Mouse (Mus musculus) myocyte (in vitro differentiated cells): ENCODE data around the gene Nr4a1.

ENCODE experiments used
- CEBPB ChIP-seq: IDR thresholded peaks from 2 replicates; pipeline ENCODE4 v1.6.1; 2011; ENCODE audit warnings: mild to moderate bottlenecking, moderate library complexity; ENCODE audit not compliant: poor library complexity, insufficient read depth, severe bottlenecking
- E2F4 ChIP-seq: IDR thresholded peaks from one replicate; pipeline ENCODE4 v1.6.1; 2011; ENCODE audit warnings: mild to moderate bottlenecking, control low read depth, moderate library complexity; ENCODE audit not compliant: insufficient read depth
- MAX ChIP-seq: IDR thresholded peaks from one replicate; pipeline ENCODE4 v1.6.1; 2011; ENCODE audit warnings: low read depth, mild to moderate bottlenecking, control low read depth
- MYOG ChIP-seq, 3 experiments: IDR thresholded peaks; one replicate each; pipeline ENCODE4 v1.6.1; 2011; ENCODE audit warnings: control low read depth in 2 of 3, low read depth in 2 of 3, mild to moderate bottlenecking in 2 of 3; ENCODE audit not compliant: insufficient read length in 2 of 3, control insufficient read depth in 1 of 3, insufficient read depth in 1 of 3
- POLR2A ChIP-seq: IDR thresholded peaks from one replicate; pipeline ENCODE4 v1.6.1; 2011; ENCODE audit warnings: low read depth, mild to moderate bottlenecking, control low read depth, moderate library complexity; ENCODE audit not compliant: insufficient read length
- TCF3 ChIP-seq: IDR thresholded peaks from one replicate; pipeline ENCODE4 v1.6.1; 2011; ENCODE audit warnings: low read depth, control low read depth; ENCODE audit not compliant: insufficient read length

DNA sequence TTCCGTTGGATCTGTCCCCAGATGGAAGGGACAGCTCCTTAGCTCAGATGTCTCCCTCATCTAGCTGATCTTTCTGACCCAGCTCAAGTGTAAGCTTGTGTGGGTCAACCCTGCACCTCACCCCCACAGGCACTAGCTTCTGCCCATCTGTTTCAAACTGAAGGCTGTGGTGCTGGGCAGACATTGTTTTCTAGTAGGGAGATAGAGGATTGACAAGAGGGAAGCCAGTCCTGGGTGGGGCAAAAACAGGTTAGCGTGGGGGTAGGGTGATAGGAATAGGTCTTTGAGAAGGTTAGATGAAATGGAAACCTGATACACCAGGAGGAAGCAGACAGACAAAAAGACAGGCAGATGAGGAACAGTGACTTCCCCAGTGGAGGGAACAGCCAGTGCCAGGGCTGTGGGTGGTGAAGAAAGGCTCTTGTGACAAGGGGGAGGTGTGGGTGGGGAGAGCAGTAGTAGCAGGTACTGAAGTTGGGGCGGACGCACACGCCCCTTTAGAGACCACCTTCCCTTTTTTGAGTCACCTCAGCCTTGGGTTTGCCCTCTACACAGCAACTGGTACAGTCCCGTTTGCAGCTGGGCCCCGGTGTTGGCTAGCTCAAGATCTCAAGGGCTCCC, 1.9 kb downstream of the Nr4a1 start:
- TF ChIP-seq CEBPB, result no peak
- TF ChIP-seq MAX, result no peak
- TF ChIP-seq POLR2A, result no peak
- TF ChIP-seq E2F4, result no peak
- no peak for TF ChIP-seq MYOG (IDR thresholded peaks at IDR 0.05; ENCODE audit: control insufficient read depth in 1 of 3, insufficient read depth in 1 of 3, insufficient read length in 2 of 3, low read depth in 2 of 3)
- TF ChIP-seq TCF3, result no peak
